Mouse (Mus musculus) myocyte (in vitro differentiated cells): Measurements from ENCODE around the gene Tmigd1. TPM values are rescaled to one million over a fixed set of nuclear protein-coding genes. Genes with fewer than 3 reads are reported as not detected.

ENCODE experiments used
- H3K27me3 ChIP-seq: one replicate; pipeline ENCODE4 v1.6.1; 2011; ENCODE audit not compliant: control insufficient read depth, insufficient read depth, insufficient read length
- H3K36me3 ChIP-seq: one replicate; pipeline ENCODE4 v1.6.1; 2011; ENCODE audit not compliant: control insufficient read depth, insufficient read depth
- H3K4me2 ChIP-seq: one replicate; pipeline ENCODE4 v1.6.1; 2011; ENCODE audit warnings: low read depth, control low read depth
- H3K4me3 ChIP-seq: one replicate; pipeline ENCODE4 v1.5.1; 2011; ENCODE audit warnings: mild to moderate bottlenecking, control low read depth, moderate library complexity
- H3K79me2 ChIP-seq: one replicate; pipeline ENCODE4 v1.6.1; 2011; ENCODE audit not compliant: control insufficient read depth, insufficient read depth
- H3ac ChIP-seq: one replicate; pipeline ENCODE4 v1.6.1; 2011; ENCODE audit not compliant: control insufficient read depth, insufficient read length
- CEBPB ChIP-seq: IDR thresholded peaks from 2 replicates; pipeline ENCODE4 v1.6.1; 2011; ENCODE audit warnings: mild to moderate bottlenecking, moderate library complexity; ENCODE audit not compliant: poor library complexity, insufficient read depth, severe bottlenecking
- E2F4 ChIP-seq: IDR thresholded peaks from one replicate; pipeline ENCODE4 v1.6.1; 2011; ENCODE audit warnings: mild to moderate bottlenecking, control low read depth, moderate library complexity; ENCODE audit not compliant: insufficient read depth
- MYOD1 ChIP-seq, 3 experiments: IDR thresholded peaks; one replicate each; pipeline ENCODE4 v1.6.1; 2011; ENCODE audit warnings: control low read depth in 2 of 3, low read depth in 2 of 3, mild to moderate bottlenecking in 2 of 3, moderate library complexity in 1 of 3; ENCODE audit not compliant: insufficient read length in 2 of 3, control insufficient read depth in 1 of 3
- MYOG ChIP-seq, 3 experiments: IDR thresholded peaks; one replicate each; pipeline ENCODE4 v1.6.1; 2011; ENCODE audit warnings: control low read depth in 2 of 3, low read depth in 2 of 3, mild to moderate bottlenecking in 2 of 3; ENCODE audit not compliant: insufficient read length in 2 of 3, control insufficient read depth in 1 of 3, insufficient read depth in 1 of 3
- TCF12 ChIP-seq: IDR thresholded peaks from one replicate; pipeline ENCODE4 v1.6.1; 2011; ENCODE audit warnings: mild to moderate bottlenecking, control low read depth; ENCODE audit not compliant: poor library complexity, insufficient read depth, severe bottlenecking
- polyA plus RNA-seq: library from polyadenylated mRNA; unstranded; fragments of >200 nt; fragmentation: generic; extraction: Trizol; gene quantifications from one replicate; pipeline ENCODE4 v1.2.1, GENCODE M21; 2012; ENCODE audit warnings: missing spikeins

The Tmigd1 gene
- polyA plus RNA-seq, 1 experiment: not detected

- H3K4me2 ChIP-seq: peak overlapping the region; percentile 33
- H3K79me2 ChIP-seq: no peaks in the 10 kb centered on the region
- peaks cover 68% of the 10 kb centered on the region for H3K36me3 ChIP-seq
- no peak overlapping the region for H3ac ChIP-seq
- TF ChIP-seq CEBPB (0 out of 2 replicates have a peak, but pooled peaks have one; percentile 13), MYOG (IDR thresholded peaks at IDR 0.05; ENCODE audit: control insufficient read depth in 1 of 3, insufficient read depth in 1 of 3, insufficient read length in 2 of 3, low read depth in 2 of 3) (no peak)
- no peaks in the 10 kb centered on the region for H3K27me3 ChIP-seq
- no peak overlapping the region for H3K4me3 ChIP-seq
Measured at GRCm38 (mm10) chr11:76953536-76953935, 51.6 kb downstream of the Tmigd1 start.

- Histone ChIP-seq H3ac (no peak overlapping the region), H3K79me2 (no peaks in the 10 kb centered on the region), H3K27me3 (no peaks in the 10 kb centered on the region), H3K4me3 (no peak overlapping the region), H3K4me2 (no peak overlapping the region), H3K36me3 (peaks cover 66% of the 10 kb centered on the region)
- TF ChIP-seq MYOD1 (IDR thresholded peaks at IDR 0.05; ENCODE audit: control insufficient read depth in 1 of 3, insufficient read length in 2 of 3, low read depth in 2 of 3) (no peak), MYOG (IDR thresholded peaks at IDR 0.05; ENCODE audit: control insufficient read depth in 1 of 3, insufficient read depth in 1 of 3, insufficient read length in 2 of 3, low read depth in 2 of 3) (no peak), TCF12 (no peak), E2F4 (no peak)
Measured at GRCm38 (mm10) chr11:76965703-76966102, 63.7 kb downstream of the Tmigd1 start.

Other genes starting within 250 kb of the Tmigd1 start
- gene Bhlha9, start 229.7 kb upstream of the Tmigd1 start, polyA plus RNA-seq: not detected
- 0.34 TPM for gene Trarg1, start 222.4 kb upstream of the Tmigd1 start, polyA plus RNA-seq
- gene Gosr1, start 138.6 kb upstream of the Tmigd1 start, polyA plus RNA-seq: 16.5 TPM
- gene Cpd, start 55.1 kb upstream of the Tmigd1 start, polyA plus RNA-seq: 17.6 TPM
- 58.3 TPM for gene Blmh, start 22.6 kb downstream of the Tmigd1 start, polyA plus RNA-seq
- gene Slc6a4, start 96.4 kb downstream of the Tmigd1 start, polyA plus RNA-seq: not detected
- gene Nsrp1, start 176.3 kb downstream of the Tmigd1 start, polyA plus RNA-seq: 2.9 TPM